Mouse (Mus musculus): Measurements from ENCODE around the gene Ttc30b. TPM values are rescaled to one million over a fixed set of nuclear protein-coding genes. Genes with fewer than 3 reads are reported as not detected.

Gene Ttc30b
- polyA plus RNA-seq (2014; fragmentation: Illumina TruSeq; extraction: RNeasy Lipid Tissue Mini Kit (QIAGEN cat#74804); ENCODE audit: low read depth, low replicate concordance): 10.5 TPM

DNA sequence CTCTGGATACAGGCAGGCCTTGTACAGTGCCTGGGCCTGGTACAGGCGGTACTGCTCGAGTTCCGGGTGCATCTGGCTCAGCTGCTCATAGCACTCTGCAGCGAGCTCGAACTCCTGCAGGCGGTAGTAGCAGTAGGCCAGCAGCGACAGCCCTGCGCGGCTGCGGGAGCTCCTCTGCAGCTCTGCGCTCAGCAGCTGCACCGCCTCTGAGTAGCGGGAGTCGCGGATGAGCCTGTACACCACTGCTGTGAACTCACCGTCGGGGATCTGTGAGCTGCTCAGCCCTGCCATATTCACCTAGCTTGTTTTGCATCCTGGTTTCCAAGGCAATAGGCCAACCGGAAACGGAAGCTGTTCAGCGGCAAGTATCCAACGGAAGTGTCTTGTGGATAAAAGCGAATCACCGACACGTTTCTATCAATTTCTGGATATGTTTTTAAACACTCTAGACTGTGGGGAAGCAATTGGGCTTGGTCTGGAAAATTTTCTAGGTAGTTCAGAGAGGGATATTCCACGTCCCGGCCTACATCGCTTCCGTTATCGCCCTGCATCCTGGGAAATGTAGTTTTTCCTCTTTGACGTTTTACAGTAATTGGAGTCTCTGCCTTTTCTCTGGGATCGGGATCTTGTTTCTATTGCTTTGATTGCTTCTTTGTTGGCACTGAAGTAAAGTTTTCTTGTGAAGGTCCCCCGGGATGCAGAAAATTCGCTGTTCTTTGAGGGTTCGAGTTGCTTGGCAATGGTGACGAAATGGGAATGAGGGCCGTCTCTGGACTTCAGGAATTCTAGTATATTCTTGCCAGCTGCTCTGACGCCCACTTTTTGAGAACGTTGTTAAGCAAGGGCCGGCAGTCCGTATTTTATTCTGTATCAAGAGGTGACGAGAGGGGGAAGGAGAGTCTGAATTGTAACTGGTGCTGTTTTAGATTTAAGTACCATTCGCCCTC lies at the start of gene Ttc30b:
TSS of gene Ttc30b (minus strand) at position 469 of the 947 bp plus-strand sequence.

DNA sequence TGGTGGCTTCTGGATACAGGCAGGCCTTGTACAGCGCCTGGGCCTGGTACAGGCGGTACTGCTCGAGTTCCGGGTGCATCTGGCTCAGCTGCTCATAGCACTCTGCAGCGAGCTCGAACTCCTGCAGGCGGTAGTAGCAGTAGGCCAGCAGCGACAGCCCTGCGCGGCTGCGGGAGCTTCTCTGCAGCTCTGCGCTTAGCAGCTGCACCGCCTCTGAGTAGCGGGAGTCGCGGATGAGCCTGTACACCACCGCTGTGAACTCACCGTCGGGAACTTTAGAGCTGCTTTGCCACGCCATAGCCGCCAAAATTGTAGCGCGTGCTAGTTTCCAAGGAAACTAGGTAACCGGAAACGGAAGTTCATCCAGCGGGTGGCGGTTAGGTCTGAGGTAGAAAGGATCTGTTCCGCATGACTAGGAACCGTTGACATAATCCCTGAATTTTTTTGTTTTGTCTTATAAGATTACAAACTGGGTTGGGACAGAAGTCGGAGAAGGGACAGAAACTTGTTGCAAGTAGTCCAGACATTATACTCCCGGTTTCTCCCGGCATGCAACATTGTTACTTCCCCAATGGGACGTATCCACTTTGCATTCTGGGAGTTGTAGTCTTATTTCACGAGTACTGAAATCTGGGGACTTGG lies 43.2 kb upstream of the Ttc30b start, which contains the start of gene Ttc30a1:
TSS of gene Ttc30a1 (minus strand) at position 528 of the 642 bp plus-strand sequence.

DNA sequence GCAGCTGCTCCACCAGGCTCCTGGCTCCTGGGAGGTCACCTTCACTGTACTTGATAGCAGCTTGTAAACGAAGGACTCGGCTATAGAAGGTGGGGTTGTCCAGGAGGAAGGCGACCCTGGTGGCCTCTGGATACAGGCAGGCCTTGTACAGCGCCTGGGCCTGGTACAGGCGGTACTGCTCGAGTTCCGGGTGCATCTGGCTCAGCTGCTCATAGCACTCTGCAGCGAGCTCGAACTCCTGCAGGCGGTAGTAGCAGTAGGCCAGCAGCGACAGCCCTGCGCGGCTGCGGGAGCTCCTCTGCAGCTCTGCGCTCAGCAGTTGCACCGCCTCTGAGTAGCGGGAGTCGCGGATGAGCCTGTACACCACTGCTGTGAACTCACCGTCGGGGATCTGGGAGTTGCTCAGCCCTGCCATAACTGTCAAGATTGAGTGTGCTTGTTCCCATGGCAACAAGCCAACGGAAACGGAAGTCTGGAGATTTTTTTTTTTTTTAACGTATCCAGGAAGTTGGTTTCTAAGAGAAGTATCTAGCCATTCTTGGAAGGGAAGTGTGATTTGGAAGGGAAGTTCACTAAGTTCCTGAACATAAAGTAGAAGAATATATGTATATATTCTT lies 39.5 kb upstream of the Ttc30b start, which contains the start of gene Ttc30a2:
TSS of gene Ttc30a2 (minus strand) at position 419 of the 617 bp plus-strand sequence.

Other genes with a start within 250 kb of the Ttc30b start
- gene Nfe2l2, start 233.9 kb downstream of the Ttc30b start, polyA plus RNA-seq (2014; fragmentation: Illumina TruSeq; extraction: RNeasy Lipid Tissue Mini Kit (QIAGEN cat#74804); ENCODE audit: low read depth, low replicate concordance): 95.1 TPM
- gene Agps, start 106.4 kb downstream of the Ttc30b start, polyA plus RNA-seq (2014; fragmentation: Illumina TruSeq; extraction: RNeasy Lipid Tissue Mini Kit (QIAGEN cat#74804); ENCODE audit: low read depth, low replicate concordance): 9.8 TPM
- gene Ttc30a2, start 39.6 kb upstream of the Ttc30b start, polyA plus RNA-seq (2014; fragmentation: Illumina TruSeq; extraction: RNeasy Lipid Tissue Mini Kit (QIAGEN cat#74804); ENCODE audit: low read depth, low replicate concordance): 0.61 TPM
- gene Ttc30a1, start 43.4 kb upstream of the Ttc30b start, polyA plus RNA-seq (2014; fragmentation: Illumina TruSeq; extraction: RNeasy Lipid Tissue Mini Kit (QIAGEN cat#74804); ENCODE audit: low read depth, low replicate concordance): 2.3 TPM